Mouse (Mus musculus): ENCODE measurements around the gene Adam1b. TPM values are rescaled to one million over a fixed set of nuclear protein-coding genes. Genes with fewer than 3 reads are reported as not detected.
"Not testable (repeated sequence)": the region's sequence is repeated elsewhere in the genome, so short reads cannot be mapped to it uniquely, and the experiment has no call there.

The Adam1b gene
- total RNA-seq (2021): under 1 TPM in 1 of 2 experiments, not detected in 1; 0.16 TPM
- long read RNA-seq, experiment 1: 0 reads
- long read RNA-seq, experiment 2: 0 reads

GRCm38 (mm10) chr5:121503231-121503630 is at the start of gene Adam1b:
Gene Adam1b, minus strand, starts transcription at chr5:121503435.
- DNase-seq (ENCODE audit: low spot score in 2 of 2): no peak

DNA sequence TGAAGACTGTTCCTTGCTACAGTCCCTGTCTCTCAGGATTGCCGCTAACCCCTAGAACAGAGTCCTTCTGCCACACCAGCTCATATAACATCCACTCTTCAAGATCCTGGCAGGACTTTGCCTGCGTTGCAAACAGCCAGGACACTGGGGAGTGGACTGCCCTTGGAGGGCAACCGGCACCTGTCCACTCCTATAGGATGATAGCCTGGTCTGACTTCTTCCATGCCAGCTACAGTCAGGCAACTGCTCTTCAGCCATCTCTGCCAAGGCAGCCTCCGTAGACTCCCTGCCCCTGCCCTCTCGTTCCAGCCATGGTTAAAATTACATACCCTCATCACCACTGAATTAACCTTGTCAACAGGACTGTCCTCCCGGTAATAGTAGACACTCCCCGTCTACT is 46.0 kb upstream of the Adam1b start:
- no peak for DNase-seq (ENCODE audit: low spot score in 2 of 2)

DNA sequence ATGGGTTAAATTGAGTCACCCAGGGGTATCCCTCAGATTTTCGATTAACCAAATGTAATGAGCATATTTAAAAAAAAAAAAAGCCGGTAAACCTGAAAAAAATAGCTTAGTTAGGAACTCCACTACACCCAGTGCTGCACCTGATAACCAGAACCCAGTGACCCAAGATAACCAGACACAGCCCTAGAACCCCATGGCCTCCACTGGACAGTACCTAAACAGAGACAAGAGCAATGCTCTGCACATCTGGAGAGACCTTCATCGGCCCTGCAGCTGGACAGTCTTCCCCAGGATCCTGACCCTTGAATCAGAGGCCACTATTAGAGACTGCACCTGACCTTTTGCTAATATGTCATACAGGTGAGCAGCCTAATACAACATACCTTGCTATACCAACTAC is 43.8 kb upstream of the Adam1b start:
- no peak for DNase-seq (ENCODE audit: low spot score in 2 of 2)

- DNase-seq (ENCODE audit: low spot score in 2 of 2): peak; percentile 27 to 35
Observed at GRCm38 (mm10) chr5:121546530-121546895, 43.3 kb upstream of the Adam1b start.

- peak; percentile 96 to 98 for DNase-seq (ENCODE audit: low spot score in 2 of 2)
Observed at GRCm38 (mm10) chr5:121545793-121546529, 42.7 kb upstream of the Adam1b start, which contains the start of gene Mapkapk5. Gene Mapkapk5, minus strand, starts transcription at chr5:121545905.

GRCm38 (mm10) chr5:121544910-121545792 is 41.9 kb upstream of the Adam1b start, which contains the start of the genes Adam1a and Gm42878:
Gene Adam1a, minus strand, starts transcription at chr5:121545482.
Gene Gm42878, minus strand, starts transcription at chr5:121545482.
- DNase-seq (ENCODE audit: low spot score in 2 of 2): peak in 1 of 2 experiments; percentile 9

GRCm38 (mm10) chr5:121543370-121543769 is 40.1 kb upstream of the Adam1b start:
- DNase-seq (ENCODE audit: low spot score in 2 of 2): no peak

- DNase-seq (ENCODE audit: low spot score in 2 of 2): no peak
Observed at GRCm38 (mm10) chr5:121541235-121541634, 38.0 kb upstream of the Adam1b start.

- DNase-seq (ENCODE audit: low spot score in 2 of 2): no peak
Observed at GRCm38 (mm10) chr5:121540066-121540465, 36.8 kb upstream of the Adam1b start.

DNA sequence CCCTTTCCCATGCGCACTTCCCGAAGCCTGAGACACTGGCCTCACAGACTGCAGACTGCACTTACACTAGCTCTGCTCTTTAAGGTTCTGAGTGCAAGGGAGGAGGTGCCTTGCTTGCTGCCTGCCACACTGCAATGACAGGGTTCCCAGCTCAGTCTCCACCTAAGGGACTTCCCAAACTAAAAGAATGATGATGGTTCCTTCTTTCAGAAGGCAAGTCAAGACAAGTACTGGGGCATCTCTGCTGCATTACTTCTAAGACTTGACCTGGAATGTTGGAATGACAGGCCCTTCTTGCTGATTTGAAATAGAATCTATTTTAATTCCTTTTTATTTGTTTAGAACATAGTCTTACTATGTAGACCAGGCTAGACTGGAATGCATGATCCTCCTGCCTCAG is 34.4 kb upstream of the Adam1b start:
- no peak for DNase-seq (ENCODE audit: low spot score in 2 of 2)

- no peak for DNase-seq (ENCODE audit: low spot score in 2 of 2)
Observed at GRCm38 (mm10) chr5:121536921-121537555, 33.8 kb upstream of the Adam1b start.

- no peak for DNase-seq (ENCODE audit: low spot score in 2 of 2)
Observed at GRCm38 (mm10) chr5:121535116-121535515, 31.9 kb upstream of the Adam1b start.

GRCm38 (mm10) chr5:121534521-121534920 is 31.3 kb upstream of the Adam1b start:
- peak in 1 of 2 experiments; percentile 14 for DNase-seq (ENCODE audit: low spot score in 2 of 2)

DNA sequence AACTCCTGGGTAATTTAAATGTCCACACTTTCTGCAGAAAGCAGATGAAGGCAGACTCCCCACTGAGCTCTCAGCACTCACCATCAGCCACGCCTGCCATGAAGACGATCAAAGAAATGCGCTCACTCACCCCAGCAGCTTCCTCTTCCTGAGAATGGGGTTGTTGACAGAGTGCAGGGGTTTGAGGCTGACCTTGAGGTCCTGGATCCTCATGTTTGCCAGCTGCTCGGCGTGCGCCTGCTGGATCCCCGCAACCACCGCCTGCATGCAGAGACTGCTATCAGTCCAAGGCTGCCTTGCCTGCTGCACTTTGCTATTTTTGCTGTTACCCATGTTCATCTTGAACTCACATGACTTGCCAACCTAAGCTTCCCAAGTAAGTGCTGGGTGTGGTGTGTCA is 23.7 kb upstream of the Adam1b start:
- no peak for DNase-seq (ENCODE audit: low spot score in 2 of 2)

DNA sequence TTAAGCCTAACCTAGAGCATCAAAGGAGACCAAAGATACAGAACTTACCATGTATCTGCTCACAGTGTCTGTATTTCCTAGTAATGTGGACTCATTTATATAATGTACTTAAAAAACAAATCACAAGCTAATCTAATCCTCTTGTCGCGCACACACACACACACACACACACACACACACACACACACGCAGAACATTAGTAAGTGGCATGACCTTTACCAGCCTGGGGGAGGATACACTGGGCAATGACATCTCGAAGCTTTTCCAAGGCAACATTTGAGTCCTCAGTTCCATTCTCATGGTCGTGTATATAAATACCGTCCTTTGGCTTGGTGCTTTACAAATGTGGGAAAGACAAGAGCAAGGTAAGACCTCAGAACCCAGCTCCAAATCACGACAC is 23.3 kb upstream of the Adam1b start:
- DNase-seq (ENCODE audit: low spot score in 2 of 2): no peak

DNA sequence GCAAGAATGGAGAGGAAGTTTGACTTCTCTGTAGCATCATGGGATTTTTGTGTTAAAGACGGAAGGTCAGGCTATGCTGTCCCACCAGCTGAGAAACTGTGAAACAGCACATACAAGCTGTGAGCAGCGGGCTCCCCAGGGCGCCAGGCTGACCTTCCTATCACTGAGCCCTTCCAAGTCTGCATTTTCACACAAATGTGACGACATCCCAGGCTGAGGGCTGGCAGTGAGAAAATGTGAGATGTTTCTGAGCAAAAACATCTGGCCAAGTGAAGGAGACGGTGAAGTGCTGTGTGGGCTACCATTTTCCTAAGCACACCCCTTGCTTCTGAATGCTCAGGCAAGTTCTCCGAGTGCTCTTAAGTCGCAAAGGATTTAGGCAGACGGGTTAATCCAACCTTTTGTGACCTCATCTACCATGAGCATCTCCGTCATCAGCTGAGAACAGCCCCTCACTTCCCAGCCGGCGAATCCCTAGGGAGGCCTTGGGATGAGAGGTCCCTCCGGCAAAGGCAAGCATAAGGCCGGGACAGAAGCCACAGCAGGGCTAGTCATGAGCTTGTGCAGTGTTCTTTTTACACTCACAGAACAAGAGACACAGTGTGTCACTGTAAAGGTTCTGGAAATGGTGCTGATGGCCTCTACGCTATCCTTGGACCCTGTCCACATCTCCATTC is 22.7 kb upstream of the Adam1b start:
- DNase-seq (ENCODE audit: low spot score in 2 of 2): no peak

DNA sequence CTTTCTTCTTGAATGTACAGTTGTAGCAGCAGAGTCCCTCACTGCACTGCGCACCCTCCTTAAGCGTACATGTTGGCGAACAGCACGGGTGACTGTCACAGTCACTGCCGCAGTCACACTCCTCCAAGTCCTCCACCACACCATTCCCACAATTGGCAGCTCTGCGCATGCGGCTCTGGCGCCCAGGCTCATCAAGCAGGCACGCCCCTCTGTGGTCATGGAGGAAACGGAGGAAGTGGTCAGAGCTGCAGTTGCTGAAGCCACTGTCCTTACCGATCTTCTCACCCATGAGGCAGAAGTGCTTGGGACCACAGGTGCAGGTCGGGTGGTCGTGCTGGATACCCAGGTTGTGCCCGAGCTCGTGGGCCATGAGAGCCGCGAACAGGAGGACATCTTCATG is 16.5 kb upstream of the Adam1b start:
- not testable (repeated sequence) for DNase-seq (ENCODE audit: low spot score in 2 of 2)

DNA sequence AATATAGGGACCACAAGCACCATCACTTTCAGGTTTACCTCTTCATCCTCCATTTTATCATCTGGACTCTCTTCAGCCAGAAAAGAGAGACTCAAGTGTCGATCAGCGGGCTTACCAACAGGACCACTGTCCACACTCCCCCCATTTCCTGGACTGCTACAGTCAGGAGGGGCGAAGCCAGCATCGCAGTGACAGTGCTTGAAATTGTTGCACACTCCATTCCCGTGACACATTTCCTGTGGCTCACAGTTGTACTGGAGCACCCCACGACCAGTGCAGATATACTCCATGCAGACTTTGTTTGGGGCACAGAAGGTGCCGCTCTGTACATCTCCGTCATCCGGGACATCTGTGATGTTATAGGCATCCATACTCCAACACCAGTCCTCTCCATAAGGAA is 15.7 kb upstream of the Adam1b start:
- DNase-seq (ENCODE audit: low spot score in 2 of 2): no peak

DNA sequence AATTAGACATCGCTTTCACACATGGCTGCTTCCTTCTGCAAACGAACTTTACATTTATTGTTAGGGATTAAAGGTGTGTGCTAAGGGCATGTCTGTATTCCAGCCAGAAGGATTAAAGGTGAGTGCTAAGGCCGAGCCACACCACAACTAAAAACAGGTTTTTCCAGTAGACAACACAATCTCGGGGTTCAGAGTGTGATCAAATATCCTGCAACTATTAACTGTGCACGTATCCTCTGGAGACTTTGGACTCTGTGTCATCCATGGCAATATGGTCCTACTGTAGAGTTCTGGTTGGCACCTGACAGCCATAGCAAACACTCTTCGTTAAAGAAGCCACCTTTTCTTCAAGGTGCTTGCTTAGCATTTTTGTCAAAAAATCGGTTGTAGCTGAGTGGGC is 6.8 kb upstream of the Adam1b start:
- DNase-seq (ENCODE audit: low spot score in 2 of 2): no peak

DNA sequence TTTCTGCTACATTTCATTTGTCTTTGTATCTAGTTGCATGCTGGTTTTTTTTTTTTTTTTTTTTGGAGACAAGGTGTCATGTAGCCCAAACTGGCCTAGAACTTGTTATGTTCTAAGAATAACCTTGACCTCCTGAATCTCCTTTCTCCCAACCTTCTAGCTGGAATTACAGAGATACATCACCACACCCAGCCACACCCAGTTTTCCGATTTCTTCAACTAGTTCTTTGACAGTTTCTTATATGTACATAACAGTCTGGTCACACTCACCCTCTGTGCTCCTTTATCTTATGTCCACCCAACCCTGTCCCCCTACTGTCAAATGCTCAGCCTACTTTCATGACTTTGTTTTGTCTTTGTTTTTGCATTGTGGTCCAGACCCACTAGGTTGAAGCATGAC is 3.6 kb upstream of the Adam1b start:
- no peak for DNase-seq (ENCODE audit: low spot score in 2 of 2)

- not testable (repeated sequence) for DNase-seq (ENCODE audit: low spot score in 2 of 2)
Observed at GRCm38 (mm10) chr5:121501424-121501996, 1.7 kb downstream of the Adam1b start.
